Mouse (Mus musculus) Muller cell, postnatal 12 days (primary cell): ENCODE results near the gene Rhbdf2.
"Not testable (repeated sequence)": the region's sequence is repeated elsewhere in the genome, so short reads cannot be mapped to it uniquely, and the experiment has no call there.

Experiments used
- DNase-seq: peaks from one replicate; pipeline ENCODE4 v3.0.0-alpha.2; 2015; ENCODE audit errors: inconsistent ontology term

The Rhbdf2 gene

DNA sequence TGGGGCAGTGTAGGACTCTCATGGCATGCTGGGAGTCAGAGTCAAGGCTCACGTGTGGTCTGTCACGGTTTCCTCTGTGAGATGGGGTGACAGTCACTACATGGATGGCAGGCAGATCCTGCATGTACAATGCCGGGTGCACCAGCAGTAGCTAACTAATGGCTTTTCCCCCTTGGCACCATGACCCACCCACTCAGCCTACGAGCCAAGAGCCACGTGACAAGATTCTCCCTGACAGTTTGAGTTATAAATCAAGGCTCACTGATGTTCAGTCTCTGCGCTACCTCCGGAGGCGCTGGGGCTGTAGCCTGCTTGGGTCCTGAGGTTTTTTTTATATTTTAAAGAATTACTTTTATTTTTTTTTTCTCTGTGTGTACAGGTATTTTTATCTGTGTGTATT lies 7.3 kb downstream of the Rhbdf2 start:
- no peak for DNase-seq

DNA sequence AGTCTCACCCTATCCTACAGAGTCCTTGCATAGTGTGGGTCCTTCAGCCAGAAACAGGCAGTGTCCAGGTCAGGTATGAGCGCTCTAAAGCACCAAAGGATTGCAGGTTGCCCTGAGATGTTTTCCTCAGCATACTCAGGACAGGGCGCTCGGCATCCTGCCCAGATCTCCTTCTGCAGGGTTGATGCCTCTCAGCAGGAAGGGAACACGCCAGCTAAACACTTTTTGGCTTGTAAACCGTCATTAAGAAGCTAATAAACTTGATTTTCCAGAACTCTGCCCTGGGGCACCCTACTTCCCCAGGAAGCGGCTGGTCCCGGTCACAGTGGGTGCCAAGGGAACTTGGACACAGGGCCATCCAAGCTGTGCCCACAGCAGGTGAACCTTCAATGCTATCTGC lies 7.7 kb downstream of the Rhbdf2 start:
- peak; percentile 22 for DNase-seq

DNA sequence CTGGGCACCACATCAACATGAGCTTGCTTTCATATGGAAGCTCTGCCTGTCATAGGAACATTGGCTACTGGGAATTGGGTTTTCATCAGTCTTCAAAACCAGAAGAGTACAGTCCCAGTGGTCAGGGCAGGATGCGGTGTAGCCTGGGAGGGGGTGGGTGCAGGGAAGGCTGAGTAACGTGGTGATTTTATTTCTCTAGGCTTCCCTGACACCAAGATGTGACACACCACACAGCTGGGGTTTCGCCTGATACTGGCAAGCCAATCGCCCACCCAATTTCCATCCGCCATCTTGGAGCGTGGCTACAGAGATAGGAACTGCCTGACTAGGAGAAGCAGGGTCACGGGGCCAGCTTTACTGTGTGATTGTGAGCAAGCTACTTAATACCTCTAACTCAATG lies 8.2 kb downstream of the Rhbdf2 start:
- DNase-seq, result no peak

DNA sequence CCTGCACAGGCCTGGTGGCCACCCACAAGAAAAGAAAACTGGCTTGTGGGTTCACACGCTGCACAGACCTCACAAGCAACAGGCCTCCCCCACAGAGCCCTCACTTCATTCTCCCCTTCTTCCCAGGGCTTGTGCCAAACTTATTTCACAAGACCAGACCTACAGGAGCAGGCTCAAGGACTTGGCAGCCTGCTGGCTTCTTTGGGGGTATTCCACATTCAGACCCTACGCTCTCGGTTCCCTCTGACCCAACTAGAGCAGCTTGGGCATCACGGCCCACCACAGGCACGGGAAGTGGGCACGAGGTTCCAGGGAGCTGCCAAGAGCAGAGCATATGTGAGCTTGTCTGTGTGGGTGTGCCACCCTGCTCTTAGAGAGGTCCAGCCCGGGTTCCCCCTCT lies 9.2 kb downstream of the Rhbdf2 start:
- DNase-seq, result peak; percentile 22

DNA sequence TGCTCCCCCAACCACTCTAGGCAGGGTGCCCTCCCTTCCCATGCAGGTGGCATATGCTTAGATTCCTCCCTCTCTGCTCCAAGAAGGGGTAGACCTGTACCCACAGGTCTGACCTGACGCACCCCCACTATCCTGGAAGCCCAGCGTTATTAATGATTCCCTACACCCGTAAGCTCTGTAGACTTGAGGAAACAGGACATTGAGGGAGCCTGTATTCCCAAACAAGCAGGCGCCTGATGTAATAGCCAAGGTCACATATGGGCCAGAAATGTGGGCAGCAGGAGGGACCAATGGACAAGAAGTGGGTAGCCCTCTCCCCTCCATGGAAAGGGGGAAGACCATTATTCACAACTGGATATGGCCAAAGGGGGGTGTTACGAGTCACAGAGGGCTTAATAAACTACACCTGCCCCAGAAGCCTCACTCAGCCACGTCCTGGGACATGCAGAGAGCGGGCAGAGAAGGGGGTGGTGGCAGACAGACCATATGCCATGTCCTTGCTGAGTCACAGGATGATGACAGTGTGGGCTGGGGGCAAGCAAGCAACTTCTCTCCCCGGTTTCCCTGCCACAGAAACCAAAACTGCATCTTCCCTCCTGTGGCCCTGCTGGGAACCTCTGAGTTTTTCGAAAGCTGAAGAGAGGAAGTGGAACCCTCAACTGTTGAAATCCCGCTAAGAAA lies 10.2 kb downstream of the Rhbdf2 start:
- peak; percentile 22 for DNase-seq

DNA sequence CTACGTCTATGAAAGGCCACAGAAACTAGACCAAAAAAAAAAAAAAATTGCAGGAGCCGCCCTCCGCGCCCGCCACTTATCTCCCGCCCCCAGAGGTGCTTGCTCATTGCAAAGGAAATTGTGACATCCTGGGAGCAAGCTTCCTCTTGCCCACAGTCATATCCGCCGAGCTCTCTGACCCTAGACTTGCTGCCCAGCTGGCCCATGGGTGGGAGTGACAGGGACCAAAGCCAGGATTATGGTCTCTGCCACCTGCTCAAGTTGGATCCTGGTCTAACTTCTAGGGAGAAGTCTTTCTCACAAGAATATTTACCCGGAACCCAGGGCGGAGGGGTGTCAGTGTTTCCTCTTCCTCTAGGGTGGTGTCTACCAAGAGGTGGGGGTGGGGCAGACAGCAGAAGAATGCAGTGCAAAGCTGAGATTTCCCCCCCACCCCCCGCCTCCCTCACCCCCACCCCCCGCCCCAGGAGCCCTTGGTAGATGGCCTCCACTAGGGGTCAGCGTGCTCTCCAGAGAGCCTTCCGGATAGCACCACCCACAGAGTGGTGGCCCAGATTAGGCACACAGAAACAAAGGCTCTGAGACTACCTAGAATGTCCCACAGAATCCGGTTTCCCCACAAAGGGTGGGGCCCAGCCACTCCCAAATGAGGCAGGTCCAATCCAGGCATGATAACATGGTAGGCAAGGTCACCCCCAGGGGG lies 10.9 kb downstream of the Rhbdf2 start:
- DNase-seq, result peak; percentile 31

DNA sequence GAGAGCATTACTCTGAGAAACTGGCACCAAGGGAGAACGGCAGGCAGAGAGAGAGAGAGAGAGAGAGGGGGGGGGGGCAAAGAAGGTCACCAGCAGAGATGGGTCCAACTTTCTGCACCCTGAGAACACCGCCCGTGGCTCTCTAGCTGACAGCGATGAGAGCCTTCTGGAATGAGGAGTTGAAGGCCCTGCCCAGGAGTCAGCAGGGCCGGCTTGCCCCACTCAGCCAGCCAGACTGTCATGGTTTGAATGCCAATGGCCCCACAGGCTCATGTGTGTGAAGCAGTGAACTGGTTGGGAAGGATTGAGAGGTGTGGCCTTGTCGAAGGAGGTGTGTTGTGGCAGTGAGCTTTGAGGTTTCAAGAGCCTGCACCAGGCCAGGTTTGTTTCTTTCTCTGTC lies 13.6 kb downstream of the Rhbdf2 start:
- no peak for DNase-seq

DNA sequence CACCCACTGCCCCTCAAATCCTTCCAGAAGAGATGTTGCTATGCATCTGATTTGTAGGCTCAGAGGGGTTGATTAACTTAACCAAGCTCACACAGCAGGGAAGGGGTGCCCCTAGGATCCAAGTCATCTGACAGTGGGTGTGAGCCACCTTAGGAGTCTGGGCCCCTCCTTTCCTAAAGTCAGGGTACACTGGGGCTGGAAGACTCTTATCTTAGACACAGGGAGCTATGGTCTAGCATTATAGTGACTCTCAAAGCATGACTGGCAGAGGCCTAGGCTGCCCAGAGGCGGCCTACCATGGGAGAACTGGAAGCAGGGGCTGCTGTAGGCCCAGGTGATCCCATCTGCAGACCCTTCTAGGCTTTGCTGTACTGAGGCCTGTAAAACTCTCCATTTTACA lies 14.3 kb downstream of the Rhbdf2 start:
- DNase-seq, result no peak

DNA sequence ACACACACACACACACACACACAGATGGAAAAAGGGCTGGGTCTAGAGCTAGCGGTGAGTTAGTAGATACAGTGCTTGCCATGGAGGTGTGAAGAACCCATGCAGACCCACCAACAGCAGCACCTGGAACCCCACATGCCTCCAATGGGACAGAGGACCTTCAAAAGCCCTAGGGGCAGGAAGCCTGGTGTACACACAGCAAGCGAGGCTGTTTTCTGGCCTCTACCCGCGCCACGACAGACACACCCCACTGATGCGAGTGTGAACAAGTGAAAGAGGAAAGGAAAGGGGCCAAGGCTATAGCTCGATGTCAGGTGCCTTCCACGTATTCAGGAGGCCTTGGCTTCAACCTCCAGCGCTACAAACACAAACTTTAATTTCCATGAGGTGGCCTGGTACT lies 14.9 kb downstream of the Rhbdf2 start:
- DNase-seq, result no peak

DNA sequence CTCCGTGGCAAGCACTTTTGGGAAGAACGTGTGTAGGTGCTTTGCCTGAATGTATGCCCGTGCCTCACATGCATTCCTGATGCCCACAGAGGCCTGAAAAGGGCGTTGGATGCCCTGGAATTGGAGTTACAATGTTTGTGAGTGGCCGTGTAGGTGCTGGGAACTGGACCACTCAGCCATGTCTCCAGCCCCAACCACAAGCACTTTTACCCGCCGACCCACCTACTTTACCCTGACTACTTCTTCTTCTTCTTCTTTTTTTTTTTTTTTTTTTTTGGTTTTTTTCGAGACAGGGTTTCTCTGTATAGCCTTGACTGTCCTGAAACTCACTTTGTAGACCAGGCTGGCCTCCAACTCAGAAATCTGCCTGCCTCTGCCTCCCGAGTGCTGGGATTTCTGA lies 15.7 kb downstream of the Rhbdf2 start:
- not testable (repeated sequence) for DNase-seq

DNA sequence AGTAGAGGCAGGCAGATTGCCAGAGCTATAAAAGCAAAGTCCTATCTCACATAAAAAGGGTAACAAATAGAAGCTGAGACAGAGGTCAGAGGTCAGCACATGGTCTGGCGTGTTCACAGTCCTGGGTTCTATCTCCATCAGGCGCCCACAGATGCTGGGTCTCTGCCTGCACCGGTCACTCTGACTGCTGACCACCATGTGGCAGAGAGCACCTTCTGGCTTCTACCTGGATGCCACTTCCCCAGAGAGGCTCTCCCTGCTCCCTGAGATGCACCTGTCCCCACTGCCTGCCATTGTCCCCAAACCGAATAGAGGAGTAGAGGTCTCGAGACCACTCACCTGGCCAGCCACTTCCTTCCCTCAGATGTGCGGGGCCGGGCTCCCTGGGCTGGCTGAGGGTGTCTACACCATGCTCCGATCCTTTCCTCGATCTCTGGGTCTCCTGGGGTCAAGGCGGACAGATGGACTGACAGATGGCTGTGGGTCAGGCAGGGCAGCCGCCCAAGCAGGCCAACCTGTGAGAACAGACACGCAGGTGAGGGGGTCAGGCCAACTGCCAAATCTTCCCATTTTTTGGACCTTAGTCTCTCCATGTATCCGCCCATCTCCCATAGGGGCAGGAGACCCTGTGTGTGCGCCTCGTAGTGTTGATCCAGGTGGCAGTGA lies 16.7 kb downstream of the Rhbdf2 start:
- no peak for DNase-seq

DNA sequence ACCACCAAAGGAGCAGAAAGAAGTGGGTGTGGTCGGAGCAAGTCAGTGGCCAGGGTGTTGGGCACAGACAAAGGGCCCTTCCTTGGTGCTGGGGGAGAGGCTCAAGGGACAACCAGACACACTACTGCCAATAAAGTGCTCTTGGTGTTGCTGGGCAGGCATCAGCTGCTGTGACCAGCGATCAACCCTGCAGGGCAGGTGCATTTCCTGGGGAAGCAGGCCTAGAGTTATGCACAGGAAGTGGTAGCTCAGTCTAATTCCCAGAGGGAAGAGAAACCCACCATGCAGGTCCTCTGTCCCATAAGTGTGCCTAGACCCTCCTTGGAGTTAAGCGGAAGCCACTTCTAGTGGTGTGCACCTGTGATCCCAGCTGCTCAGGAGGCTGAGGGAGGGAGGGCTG lies 19.1 kb downstream of the Rhbdf2 start:
- no peak for DNase-seq

DNA sequence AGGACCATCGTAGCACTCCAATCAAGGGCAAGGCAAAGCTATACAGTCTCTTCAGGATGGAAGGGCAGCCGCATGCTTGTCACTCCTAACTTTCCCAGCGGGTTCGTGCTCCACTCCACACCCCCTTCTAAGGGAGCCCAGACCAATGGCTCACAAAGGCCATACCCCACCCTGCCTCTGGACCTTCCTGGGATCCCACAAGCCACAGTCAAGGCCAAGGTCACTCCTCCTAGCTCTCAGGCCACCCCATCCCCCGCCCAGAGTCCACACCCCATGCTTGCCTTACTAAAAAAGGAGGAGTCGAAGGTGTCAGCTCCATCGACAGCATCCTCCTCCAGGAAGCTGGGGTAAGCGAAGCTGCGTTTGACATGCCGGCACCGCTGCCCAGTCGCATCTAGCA lies 22.7 kb downstream of the Rhbdf2 start:
- DNase-seq, result no peak

DNA sequence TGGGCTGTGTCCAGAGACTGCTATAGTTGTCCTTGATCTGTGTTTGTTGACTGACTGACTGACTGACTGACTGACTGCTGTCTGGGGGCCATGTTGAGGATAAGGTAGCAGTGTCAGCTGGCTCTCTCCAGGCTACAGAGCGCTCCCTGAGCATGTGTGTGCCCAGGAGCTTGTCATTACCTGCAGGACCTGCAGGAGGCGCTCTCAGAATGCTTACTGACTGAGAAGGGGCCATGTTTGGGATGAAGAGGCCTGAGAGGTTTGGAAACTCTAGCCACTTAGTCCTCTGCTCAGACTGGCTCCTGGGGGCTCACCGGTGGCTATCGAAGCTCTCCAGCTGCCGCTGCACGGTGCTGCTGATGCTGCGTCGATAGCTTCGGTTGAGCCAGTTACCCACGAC lies 23.5 kb downstream of the Rhbdf2 start:
- DNase-seq, result no peak

DNA sequence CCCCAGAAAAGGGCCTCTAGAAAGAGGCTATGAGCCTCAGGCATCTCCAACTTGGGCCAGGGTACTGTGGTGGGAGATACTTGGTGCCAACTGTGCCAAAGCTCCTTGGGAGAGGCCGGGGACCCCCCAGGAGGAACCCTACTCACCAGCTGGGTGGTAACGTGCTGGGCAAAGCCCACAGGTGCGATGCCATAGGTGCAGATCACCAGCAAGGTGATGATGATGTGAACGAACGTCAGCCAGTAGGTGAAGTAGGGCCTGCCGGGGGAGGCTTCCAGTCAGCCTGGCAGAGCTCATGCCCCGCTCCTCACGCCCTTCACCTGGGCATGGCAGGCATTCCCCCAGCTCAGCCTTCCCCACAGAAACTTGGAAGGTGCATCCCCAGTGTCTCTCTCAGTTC lies 24.8 kb downstream of the Rhbdf2 start:
- no peak for DNase-seq

DNA sequence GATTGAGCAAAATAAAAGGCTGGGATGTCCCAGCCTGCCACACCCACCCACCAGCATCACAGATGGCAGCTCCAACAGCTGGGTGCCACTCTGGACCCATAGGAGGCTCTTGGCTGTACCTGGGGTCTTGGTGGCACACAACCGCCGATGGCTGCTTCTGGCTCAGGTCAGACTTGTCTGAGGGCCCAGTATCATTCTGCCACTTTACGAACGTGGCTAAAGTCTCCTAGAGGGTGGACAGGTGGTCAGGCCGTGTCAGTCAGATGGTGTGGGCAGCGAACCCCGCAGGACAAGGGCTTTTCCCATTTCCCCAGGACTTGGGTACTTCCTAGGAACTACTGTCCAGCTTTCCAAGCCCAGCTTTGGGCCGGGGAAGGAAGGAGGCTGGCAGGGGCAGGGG lies 25.7 kb downstream of the Rhbdf2 start:
- DNase-seq, result no peak

DNA sequence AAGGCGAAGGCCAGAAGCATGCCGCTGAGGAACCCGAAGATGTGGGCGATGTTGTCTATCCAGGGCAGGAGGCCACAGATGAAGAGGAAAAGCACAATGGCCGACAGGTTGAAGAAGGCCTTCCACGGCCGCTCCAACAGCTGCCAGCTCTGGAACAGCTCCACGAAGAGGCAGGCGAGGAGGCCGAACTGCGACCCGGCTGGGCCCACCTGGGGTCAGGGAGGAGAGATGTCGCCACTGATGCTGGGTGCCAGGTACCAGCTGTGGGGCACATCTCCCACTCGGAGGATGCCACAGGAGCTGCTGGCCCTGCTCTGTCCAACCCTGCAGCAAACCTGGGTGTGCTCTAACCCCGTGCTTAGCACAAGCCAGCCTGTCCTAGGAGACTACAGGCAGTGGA lies 27.6 kb downstream of the Rhbdf2 start:
- DNase-seq, result no peak

DNA sequence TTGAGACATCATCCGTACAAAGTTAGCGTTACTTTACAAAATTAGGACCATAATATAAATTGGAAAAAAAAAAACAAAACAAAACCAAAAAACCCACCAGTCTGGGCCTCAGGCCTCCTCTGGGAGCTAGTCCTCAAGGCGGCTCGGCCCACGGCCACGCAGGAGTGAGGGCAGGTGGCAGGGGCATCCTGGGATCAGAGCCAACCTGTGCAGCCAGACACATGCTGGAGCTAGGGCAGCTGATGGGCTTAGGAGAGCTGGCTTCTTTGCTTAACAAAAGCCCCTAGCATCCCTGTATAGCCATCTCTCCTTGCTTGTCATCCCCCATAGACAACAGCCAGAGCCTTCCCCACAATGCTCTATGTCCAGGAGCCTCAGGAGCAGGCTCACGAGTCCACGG lies 28.6 kb downstream of the Rhbdf2 start:
- no peak for DNase-seq

DNA sequence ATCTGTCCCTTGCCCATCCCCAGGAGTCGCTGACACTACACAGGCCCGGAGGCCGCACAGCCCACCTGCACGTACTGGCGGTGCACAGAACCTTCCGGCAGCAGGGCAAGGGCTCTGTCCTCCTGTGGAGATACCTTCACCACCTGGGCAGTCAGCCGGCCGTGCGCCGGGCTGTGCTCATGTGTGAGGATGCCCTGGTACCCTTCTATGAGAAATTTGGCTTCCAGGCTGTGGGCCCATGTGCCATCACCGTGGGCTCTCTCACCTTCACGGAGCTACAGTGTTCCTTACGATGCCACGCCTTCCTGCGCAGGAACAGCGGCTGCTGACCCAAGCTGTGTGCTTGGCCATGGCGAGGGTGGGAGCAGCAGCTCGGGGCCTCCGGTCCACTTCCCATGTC lies 30.1 kb downstream of the Rhbdf2 start:
- no peak for DNase-seq

DNA sequence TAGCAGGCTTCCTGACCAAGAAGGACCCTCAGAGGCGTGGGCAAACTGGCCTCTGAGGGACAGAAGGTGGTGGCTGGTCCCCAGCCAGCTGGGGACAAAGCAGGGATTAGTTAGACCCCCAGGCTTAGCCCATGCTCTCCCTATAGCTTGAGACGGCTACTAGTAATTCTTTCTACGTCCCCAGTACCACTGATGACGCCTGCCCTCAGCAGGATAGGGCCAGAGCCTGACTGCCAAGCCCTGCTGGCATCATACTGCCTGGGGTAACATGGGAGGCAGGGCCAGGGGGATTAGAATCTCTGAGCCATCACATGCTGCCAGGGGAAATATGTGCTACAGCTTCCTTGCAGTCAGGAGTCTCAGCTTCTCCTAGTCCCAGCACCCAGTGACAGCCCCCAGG lies 33.5 kb downstream of the Rhbdf2 start:
- no peak for DNase-seq

DNA sequence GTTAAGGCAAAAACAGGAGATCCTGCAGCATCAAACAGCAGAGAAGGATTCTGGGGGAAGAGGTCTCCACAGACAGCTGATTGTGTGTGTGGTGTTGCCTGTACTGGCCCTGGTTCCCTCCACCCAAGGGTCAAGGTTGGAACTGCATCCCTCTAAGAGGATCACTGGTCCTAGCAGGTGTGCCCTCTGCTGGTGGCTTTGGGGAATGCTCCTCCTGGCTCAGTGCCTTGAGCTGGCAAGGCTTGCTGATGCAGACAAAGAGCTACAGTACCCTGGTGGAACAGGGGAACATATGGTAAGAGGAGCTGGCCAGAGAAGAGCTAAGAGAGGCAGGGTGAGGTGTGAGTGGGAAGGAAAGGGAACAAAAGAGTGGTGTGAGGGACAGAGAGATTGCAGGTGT lies 34.4 kb downstream of the Rhbdf2 start:
- peak; percentile 94 for DNase-seq

DNA sequence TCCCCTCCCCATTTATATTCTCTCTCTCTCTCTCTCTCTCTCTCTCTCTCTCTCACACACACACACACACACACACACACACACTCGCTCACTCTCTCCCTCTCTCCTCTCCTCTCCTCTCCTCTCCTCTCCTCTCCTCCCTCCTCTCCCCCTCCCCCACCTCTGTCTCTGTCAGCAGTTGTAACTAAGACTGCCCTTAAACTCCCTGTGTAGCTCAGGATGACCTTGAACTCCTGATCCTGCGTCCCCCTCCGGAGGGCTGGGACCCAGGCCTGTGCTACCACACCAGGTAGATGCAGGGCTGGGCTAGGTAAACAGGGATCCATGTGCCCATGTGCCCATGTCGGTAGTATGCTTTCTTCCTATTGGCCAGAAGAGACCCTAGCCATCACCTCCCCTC lies 35.2 kb downstream of the Rhbdf2 start:
- DNase-seq, result no peak

DNA sequence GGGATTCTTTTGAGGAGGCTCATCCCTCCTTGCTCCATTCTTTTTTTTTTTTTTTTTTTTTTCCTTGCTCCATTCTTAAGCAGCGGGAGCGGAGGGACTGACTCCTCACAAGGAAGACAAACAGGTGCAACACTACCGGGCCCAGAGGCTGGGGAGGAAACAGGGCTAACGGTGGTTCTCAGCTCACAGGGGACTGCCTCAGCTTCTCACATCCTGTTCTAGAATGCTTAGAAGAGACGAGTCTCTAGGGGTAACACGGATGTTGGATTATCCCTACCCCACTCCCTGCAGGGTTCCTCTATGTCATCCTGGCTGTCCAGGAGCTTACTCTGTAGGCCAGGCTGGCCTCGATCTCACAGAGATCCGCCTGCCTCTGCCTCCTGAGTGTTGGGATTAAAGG lies 37.2 kb downstream of the Rhbdf2 start:
- no peak for DNase-seq
